Mouse (Mus musculus): ENCODE results near the gene Zfp85. TPM values are rescaled to one million over a fixed set of nuclear protein-coding genes. Genes with fewer than 3 reads are reported as not detected.

Zfp85 gene
- polyA plus RNA-seq (2017; shearing (Covaris generic)) = 3.5 TPM

GRCm38 (mm10) chr13:67754333-67755306 is at the start of gene Zfp85:
Zfp85 (minus strand) TSS chr13:67755228.

GRCm38 (mm10) chr13:67779265-67780221 is 24.5 kb upstream of the Zfp85 start, which contains the start of gene Zfp493:
Zfp493 (plus strand) TSS chr13:67779693.

GRCm38 (mm10) chr13:67728641-67729318 is 26.2 kb downstream of the Zfp85 start, which contains the start of gene Zfp65:
Zfp65 (minus strand) TSS chr13:67729173.

Other genes with a start within 250 kb of the Zfp85 start
- not detected for gene Gm26965, start 229.1 kb downstream of the Zfp85 start, polyA plus RNA-seq (2017; shearing (Covaris generic))
- 56.0 TPM for gene Zfp87, start 229.1 kb downstream of the Zfp85 start, polyA plus RNA-seq (2017; shearing (Covaris generic))
- gene Zfp748, start 201.4 kb downstream of the Zfp85 start, polyA plus RNA-seq (2017; shearing (Covaris generic)) = 16.7 TPM
- 5.0 TPM for gene Zfp729b, start 145.5 kb downstream of the Zfp85 start, polyA plus RNA-seq (2017; shearing (Covaris generic))
- 4.9 TPM for gene Gm49345, start 117.5 kb downstream of the Zfp85 start, polyA plus RNA-seq (2017; shearing (Covaris generic))
- 4.1 TPM for gene Zfp729a, start 117.4 kb downstream of the Zfp85 start, polyA plus RNA-seq (2017; shearing (Covaris generic))
- 11.4 TPM for gene Zfp738, start 68.2 kb downstream of the Zfp85 start, polyA plus RNA-seq (2017; shearing (Covaris generic))
- gene Zfp65, start 26.1 kb downstream of the Zfp85 start, polyA plus RNA-seq (2017; shearing (Covaris generic)) = 4.2 TPM
- gene Zfp493, start 24.5 kb upstream of the Zfp85 start, polyA plus RNA-seq (2017; shearing (Covaris generic)) = 0.60 TPM
- gene Zfp273, start 58.5 kb upstream of the Zfp85 start, polyA plus RNA-seq (2017; shearing (Covaris generic)) = 2.6 TPM
- not detected for gene Gm10037, start 75.9 kb upstream of the Zfp85 start, polyA plus RNA-seq (2017; shearing (Covaris generic))
- gene BC048507, start 108.1 kb upstream of the Zfp85 start, polyA plus RNA-seq (2017; shearing (Covaris generic)) = not detected